Mouse (Mus musculus) adrenal gland, postnatal 4 days (tissue): ENCODE data around the gene Nmu. TPM values are rescaled to one million over a fixed set of nuclear protein-coding genes. Genes with fewer than 3 reads are reported as not detected.

Experiments used
- DNase-seq, 2 experiments: peaks; one replicate each; pipeline ENCODE4 v3.0.0; 2021 to 2022; ENCODE audit warnings: low spot score in 2 of 2, mixed read lengths in 2 of 2
- long read RNA-seq, 2 experiments: library from polyadenylated mRNA; stranded (forward); transcript quantifications; one replicate each; pipeline ENCODE4 v2.0.0; 2021
- total RNA-seq, 2 experiments: library from RNA; stranded (reverse); gene quantifications; 2 replicates each; pipeline ENCODE4 v1.2.3; 2021

Nmu gene
- not detected for total RNA-seq
- long read RNA-seq, experiment 1, result 0 reads
- long read RNA-seq, experiment 2, result 0 reads

DNA sequence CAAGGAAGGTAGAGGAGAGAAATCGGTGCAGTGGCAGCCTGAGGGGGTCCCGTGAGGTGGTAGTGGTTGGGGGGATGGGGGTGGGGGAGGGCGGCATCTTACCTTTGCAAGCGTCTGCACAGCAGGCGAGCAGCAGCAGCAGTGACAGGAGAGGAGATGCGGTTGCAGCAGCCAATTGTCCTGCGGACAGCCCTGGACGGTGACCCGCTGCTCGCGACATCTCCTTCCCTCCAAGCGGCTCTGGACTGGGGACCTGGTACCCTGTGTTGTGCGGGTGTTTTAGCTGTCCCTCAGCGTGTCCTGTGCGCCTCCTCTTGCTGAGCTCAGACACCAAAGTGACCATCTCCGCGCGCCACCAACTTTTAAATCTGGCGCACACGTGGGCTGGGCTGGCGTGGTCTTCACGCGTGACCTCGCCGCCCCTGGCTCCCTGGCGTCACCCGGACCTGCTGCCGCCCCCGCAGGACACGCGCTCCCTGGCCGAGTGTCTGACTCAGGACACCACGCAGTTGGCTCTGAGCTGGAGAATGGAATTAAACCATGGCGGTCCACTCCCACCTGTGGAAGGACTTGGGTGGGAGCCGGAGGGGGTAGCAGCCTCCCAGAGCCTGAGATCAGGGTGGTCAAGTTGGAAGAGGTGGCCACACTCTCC, at the start of gene Nmu:
Gene Nmu (minus strand): TSS at position 336 of the 652 bp plus-strand sequence.
- DNase-seq, result no peak

DNA sequence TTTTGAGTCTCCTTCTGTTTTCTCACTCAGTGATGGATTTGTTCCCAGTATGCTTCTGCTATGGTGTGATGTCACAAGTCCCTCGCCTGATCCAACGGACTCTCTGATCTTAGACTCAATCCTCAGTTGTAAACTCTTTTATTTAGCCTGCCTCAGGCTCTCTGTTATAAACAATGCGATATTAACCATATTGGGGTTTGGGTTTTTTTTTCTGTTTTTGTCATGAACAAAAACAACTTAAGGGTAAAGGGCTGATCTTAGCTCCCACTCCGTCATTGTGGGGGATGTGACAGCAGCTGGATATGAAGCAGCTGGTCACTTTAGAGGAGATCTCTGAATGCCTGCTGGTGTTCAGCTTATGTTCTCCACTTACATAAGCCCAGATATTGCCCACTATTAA, 48.1 kb upstream of the Nmu start:
- DNase-seq, result no peak

GRCm38 (mm10) chr5:76394382-76394781, 30.8 kb upstream of the Nmu start:
- no peak for DNase-seq

DNA sequence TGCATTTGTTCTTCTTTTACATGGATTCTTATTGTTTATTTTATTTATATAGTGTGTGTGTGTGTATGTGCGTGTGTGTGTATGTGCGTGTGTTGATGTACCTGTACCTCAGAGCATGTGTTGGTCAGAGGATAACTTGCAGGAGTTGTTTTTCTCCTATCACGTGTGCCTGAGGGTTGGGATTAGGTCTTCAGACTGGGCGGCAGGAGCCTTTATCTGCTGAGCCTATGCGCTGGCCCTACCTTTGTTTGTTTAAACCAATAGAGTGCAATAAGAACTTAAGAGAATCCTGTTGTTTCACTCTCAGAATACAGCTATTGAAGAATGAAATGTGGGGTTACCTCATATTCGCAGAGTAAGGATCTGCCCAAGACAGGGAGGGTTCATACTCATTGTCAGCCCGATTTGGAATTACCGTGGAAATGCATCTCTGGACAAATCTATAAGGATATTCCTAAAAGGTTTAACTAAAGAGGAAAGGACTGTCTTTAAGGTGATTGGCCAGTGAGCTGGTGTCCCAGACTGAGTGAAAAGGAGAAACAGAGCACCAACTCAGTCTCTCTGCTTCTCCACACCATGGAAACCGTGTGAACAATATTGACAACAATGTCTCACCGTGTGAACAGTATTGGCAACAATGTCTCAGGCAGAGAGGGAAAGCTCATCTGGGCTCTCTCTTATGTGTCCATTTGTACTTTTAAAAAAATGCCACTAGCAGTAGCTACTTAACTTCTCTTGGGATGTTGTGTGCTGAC, 25.6 kb upstream of the Nmu start:
- no peak for DNase-seq

DNA sequence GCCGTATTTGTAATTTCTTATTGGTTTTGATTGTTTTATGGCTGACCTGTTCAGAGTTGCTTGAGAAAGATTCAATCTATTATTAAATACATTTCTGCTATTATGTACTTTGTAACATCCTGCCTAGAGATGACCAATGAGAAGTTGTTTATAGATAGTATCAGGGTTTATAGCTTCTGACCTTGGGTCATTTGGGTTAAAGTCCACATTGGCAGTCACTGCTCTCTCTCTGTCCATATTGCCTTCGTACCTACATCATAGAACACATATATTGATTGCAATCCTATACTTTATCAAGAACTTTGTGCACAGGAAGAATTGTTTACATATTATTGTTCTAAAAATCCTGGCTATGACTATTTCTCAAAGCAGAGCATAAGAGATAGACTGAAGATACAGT, 24.9 kb upstream of the Nmu start:
- no peak for DNase-seq

- no peak for DNase-seq
Measured at GRCm38 (mm10) chr5:76383673-76384072, 20.1 kb upstream of the Nmu start.

DNA sequence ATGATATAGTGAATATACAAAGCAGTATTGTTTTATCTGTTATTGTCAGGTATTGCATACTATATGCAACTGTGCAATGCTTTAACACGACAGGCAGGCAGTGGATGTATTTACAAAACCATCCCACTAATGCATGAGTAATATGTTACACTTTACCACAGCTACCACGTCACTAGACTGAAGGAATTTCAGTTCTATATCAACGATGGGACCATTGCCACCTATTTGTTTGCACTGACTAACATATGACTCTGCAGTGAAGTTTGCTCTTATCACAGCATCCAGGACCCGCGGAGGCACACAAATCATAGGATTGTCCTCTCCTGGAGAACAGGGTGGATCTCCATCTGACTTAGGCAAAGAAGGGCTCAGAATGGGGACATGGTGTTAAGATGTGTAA, 18.2 kb upstream of the Nmu start:
- DNase-seq, result no peak

- no peak for DNase-seq
Measured at GRCm38 (mm10) chr5:76379216-76379615, 15.6 kb upstream of the Nmu start.

DNA sequence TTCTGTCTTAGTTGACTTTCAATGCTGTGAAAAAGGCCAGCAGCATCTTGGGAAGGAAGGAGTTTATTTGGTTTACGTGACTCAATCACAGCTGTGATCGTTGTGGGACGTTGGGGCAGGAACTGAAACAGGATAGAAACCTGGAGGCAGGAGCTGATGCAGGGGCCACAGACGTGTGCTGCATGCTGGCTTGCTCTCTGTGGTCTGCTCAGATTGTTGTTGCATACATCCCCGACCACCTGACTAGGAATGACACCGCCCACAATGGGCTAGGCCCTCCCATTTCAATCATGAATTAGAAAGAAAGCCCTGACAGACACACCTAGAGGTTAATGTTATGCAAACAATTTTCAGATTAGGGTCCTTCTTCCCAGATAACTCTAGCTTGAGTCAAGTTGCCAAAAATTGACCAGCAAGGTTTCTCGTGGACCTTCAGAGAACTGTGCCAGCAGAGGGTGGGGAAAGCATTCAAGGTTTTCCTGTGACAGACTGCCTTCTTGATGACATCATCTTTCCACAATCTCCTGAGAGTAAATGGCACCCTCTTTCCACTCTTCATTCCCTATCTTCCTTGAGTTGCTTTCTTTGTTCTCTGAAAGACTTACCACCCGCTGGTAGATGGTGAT, 5.7 kb upstream of the Nmu start:
- DNase-seq, result no peak

GRCm38 (mm10) chr5:76365406-76365805, 1.8 kb upstream of the Nmu start:
- DNase-seq, result no peak

DNA sequence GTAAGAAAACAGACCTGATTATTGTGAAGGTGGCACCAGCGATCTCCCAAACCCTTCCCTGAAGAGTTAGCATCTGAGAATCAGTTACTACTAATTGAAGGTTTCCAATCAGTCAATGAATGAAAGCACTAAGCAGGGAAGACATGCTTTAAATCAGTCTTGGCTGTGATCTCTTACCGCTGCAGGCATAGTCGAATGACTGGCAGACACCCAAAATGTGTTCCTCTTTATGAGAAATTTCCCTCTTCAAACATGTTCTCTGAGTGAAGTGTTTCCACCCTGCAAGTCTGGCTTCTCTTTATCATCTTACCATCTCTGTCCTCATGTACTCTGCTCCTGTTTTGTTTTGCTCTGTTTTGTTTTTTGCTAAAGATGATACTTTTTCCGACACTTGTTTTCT, 2.8 kb downstream of the Nmu start:
- no peak for DNase-seq

DNA sequence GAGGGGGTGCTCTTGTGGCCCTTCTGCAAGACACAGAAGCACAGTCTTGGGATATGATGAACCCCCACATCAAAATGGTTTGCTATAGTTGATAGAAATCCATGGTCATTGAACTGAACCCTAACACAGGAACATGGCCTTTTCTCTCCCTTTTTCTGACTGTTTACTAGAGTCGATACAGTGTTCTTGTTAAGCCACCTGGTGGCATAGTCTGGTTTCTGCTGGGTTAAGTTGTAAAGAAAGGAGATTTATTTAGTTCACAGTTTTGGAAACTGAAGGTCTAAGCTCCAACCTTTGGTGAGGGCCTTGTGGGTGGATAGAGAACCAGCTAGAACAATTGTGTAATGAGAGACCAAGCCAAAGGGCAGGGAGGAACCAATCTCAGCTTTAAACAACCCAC, 3.5 kb downstream of the Nmu start:
- no peak for DNase-seq

GRCm38 (mm10) chr5:76351953-76352611, 11.5 kb downstream of the Nmu start:
- DNase-seq, result no peak

- no peak for DNase-seq
Measured at GRCm38 (mm10) chr5:76351537-76351936, 12.1 kb downstream of the Nmu start.

DNA sequence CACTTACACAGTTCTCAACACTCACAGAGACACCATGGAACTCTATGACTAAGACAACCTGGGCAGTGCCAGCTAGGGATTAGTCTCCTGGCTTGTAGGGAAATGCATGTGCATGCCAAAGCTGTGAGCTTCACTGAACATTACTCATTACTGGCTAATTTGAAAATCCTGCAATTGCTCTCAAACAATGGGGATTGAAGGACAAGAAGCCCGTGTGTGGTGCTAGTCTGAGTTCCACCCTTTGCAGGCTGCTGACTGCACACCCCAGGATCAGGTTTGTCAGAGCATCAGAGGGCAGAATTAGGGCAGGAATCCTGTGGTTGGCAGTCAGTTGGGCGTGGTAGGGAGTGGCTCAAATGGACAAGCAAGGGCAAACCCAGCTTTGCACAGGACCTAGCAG, 17.5 kb downstream of the Nmu start:
- no peak for DNase-seq

GRCm38 (mm10) chr5:76340931-76341330, 22.7 kb downstream of the Nmu start:
- no peak for DNase-seq

DNA sequence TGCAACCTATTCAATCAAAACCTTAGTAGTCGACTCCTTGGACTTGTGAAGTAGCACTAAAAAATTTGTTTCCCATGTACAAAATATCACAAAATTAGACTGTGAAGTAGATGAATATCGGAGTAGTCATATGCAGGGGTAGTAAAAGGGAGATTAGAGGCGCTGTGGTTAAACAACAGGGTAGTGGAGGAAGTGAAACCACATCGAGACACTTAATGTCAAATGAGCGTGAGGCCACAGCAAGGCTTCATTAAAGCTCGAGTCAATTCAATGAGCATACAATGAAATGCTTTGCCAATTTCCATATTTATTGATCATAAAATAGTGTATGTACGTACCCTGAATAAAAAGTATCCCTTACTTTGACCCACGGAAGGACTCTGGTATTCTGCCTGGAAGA, 26.5 kb downstream of the Nmu start:
- no peak for DNase-seq

DNA sequence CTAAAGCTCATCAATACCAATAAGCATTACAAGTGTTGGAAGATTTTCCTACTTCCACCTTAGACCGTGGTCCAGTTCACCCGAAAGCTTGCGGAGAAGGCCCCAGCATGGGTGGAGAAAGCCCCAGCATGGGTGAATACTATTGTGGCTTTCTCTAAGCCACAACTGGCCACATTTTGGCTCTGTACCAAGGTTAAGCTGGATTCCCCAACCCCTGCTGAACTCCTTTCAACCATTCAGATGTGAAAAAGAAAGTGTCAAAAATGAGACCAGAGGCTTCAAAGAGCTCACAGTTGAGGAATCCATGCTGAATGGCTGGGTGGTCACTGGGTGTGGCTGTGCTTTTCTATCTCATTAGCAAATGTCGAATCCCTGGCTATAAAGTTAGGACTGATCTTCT, 29.8 kb downstream of the Nmu start:
- no peak for DNase-seq

DNA sequence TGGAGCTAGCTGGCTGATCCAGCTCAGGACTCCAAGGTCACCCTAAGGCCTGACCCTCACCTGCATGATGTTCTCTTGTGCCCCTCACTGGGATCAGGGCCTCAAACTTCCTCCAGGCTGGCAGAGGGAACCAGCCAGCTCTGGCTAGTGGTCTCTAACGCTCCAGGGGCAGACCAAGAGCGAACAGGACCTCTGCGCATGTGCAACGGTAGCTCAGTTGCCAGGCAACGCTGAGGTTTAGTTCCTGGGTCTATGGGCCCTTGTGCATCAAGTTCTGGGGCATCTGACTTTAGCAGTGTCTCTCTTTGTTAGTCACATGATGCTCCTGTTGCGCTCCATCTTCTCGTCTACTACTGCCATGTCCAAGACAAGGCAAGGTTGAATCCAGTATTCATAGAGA, 32.6 kb downstream of the Nmu start, which contains the start of gene Pdcl2:
Gene Pdcl2 (minus strand): TSS at position 204 of the 400 bp plus-strand sequence.
- no peak for DNase-seq

DNA sequence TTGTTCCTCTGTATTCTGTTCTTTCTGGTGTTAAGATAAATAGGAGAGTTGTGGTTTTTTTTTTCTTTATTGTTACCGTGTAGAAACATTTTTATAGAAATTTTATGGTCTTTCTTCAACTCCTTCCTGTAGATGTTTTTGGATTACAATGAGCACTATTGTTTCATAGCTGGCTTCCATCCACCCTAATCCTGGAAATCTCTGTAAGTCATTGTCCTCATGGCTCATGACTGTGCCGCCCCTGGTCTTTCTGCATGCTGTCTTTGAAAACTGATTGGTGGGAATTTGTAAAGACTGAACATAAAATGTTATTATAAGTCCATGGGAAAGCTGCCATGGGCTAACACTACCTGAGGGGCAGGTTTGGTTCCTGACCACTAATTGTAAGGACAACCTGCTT, 36.3 kb downstream of the Nmu start:
- no peak for DNase-seq

DNA sequence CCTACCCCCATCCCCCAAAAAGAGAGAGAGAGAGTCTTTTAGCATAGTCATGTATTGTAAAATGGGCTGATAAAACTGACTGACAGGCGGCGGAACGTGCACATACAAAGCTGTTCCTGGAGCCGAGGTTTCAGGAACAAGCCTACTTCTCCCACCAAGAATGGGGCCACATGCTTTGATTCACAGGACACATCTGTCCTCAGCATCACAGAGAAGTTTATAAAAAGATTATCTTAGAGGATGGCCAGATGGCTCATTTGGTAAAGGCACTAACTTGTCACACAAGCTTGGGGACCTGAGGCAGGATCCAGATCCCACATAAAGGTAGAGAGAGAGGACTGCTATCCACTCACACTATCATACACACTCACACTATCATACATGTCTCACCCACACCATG, 38.5 kb downstream of the Nmu start:
- DNase-seq, result no peak
